Mouse (Mus musculus): Measurements from ENCODE around the gene Adm2. TPM values are rescaled to one million over a fixed set of nuclear protein-coding genes. Genes with fewer than 3 reads are reported as not detected.
A peak's percentile ranks its signal among the peaks of the same experiment; 100 is the strongest.

The Adm2 gene
- total and polyA plus RNA-seq, 3 experiments: 0.23 to 4.5 (median 0.66) TPM

GRCm38 (mm10) chr15:89314511-89315189, 7.9 kb upstream of the Adm2 start:
- H3K4me1 ChIP-seq (ENCODE audit: control insufficient read depth in 1 of 2, insufficient read depth in 2 of 2): peaks cover 24 to 56% of the 10 kb centered on the region in 2 experiments
- peak overlapping the region; percentile 79 for H3K9ac ChIP-seq (ENCODE audit: insufficient read depth, low read depth)
- H3K4me3 ChIP-seq (replicated peaks in 1 of 3; ENCODE audit: low read depth in 2 of 3, low read length in 2 of 3, poor library complexity in 1 of 3): peak overlapping the region; percentile 82 to 94 (median 93)
- H3K4me2 ChIP-seq (ENCODE audit: insufficient read depth, low read depth, poor library complexity, severe bottlenecking): peak overlapping the region; percentile 48; the same call in 1 of the 2 replicates
- no peaks in the 10 kb centered on the region for H3K27me3 ChIP-seq (replicated peaks)
- TF ChIP-seq UBTF (IDR thresholded peaks at IDR 0.05; ENCODE audit: low read depth, low read length) (0 out of 2 replicates have a peak, but pooled peaks have one; percentile 1), MXI1 (IDR thresholded peaks at IDR 0.05; ENCODE audit: low read depth, low read length) (0 out of 2 replicates have a peak, but pooled peaks have one; percentile 71), CTCF (conservative IDR thresholded peaks at IDR 0.05 in 1 of 2, IDR thresholded peaks at IDR 0.05 in 1 of 2; ENCODE audit: low read depth in 2 of 2, low read length in 2 of 2) (no peak)
- DNase-seq (ENCODE audit: extremely low read depth): no peak
- H3K79me2 ChIP-seq (replicated peaks; ENCODE audit: control insufficient read depth, extremely low read depth, insufficient read depth, poor library complexity, severe bottlenecking): peaks cover 11% of the 10 kb centered on the region
- no peak overlapping the region for H3K27ac ChIP-seq (ENCODE audit: insufficient read depth, low read depth)
- peaks cover 0 to 13% of the 10 kb centered on the region in 2 experiments for H3K36me3 ChIP-seq (replicated peaks in 1 of 2; ENCODE audit: control insufficient read depth in 1 of 2, insufficient read depth in 1 of 2, low read length in 1 of 2)
- in situ Hi-C loops (cut with MboI; ENCODE audit: low pct_ligation_motif_present, low pct_unique_long_range_greater_than_20kb, low sequenced_read_pairs) (no loop called here), dilution Hi-C loops (cut with MboI; ENCODE audit: extremely low pct_ligation_motif_present, extremely low pct_unique_long_range_greater_than_20kb, low sequenced_read_pairs) (no loop called here)
- no peaks in the 10 kb centered on the region for H3K9me3 ChIP-seq (replicated peaks; ENCODE audit: low read length)

- Histone ChIP-seq H3K27ac (ENCODE audit: insufficient read depth, low read depth) (0 out of 2 replicates have a peak within 1 kb of the TSS, but pooled peaks have one; percentile 39), H3K4me3 (replicated peaks in 1 of 3; ENCODE audit: low read depth in 2 of 3, low read length in 2 of 3, poor library complexity in 1 of 3) (peak within 1 kb of the TSS; percentile 82 to 94 (median 93)), H3K9me3 (replicated peaks; ENCODE audit: low read length) (no peaks in the 10 kb centered on the region), H3K27me3 (replicated peaks) (no peaks in the 10 kb centered on the region), H3K36me3 (replicated peaks in 1 of 2; ENCODE audit: control insufficient read depth in 1 of 2, insufficient read depth in 1 of 2, low read length in 1 of 2) (peaks cover 0 to 13% of the 10 kb centered on the region in 2 experiments), H3K9ac (ENCODE audit: insufficient read depth, low read depth) (peak within 1 kb of the TSS; percentile 91), H3K4me1 (ENCODE audit: control insufficient read depth in 1 of 2, insufficient read depth in 2 of 2) (peaks cover 18 to 50% of the 10 kb centered on the region in 2 experiments), H3K4me2 (ENCODE audit: insufficient read depth, low read depth, poor library complexity, severe bottlenecking) (peak within 1 kb of the TSS; percentile 66), H3K79me2 (replicated peaks; ENCODE audit: control insufficient read depth, extremely low read depth, insufficient read depth, poor library complexity, severe bottlenecking) (peaks cover 11% of the 10 kb centered on the region)
- dilution Hi-C loops (cut with MboI; ENCODE audit: extremely low pct_ligation_motif_present, extremely low pct_unique_long_range_greater_than_20kb, low sequenced_read_pairs): no loop called here
- in situ Hi-C loops (cut with MboI; ENCODE audit: low pct_ligation_motif_present, low pct_unique_long_range_greater_than_20kb, low sequenced_read_pairs): no loop called here
- peak; percentile 96 for DNase-seq (ENCODE audit: extremely low read depth)
- TF ChIP-seq MYC (IDR thresholded peaks at IDR 0.05; ENCODE audit: low read depth, low read length) (peak; percentile 44; the same call in 1 of the 2 replicates), SIN3A (IDR thresholded peaks at IDR 0.05; ENCODE audit: low read length) (peak; percentile 90), SMC3 (IDR thresholded peaks at IDR 0.05; ENCODE audit: low read depth, low read length) (no peak), CTCF (conservative IDR thresholded peaks at IDR 0.05 in 1 of 2, IDR thresholded peaks at IDR 0.05 in 1 of 2; ENCODE audit: low read depth in 2 of 2, low read length in 2 of 2) (no peak), UBTF (IDR thresholded peaks at IDR 0.05; ENCODE audit: low read depth, low read length) (no peak), CHD1 (IDR thresholded peaks at IDR 0.05; ENCODE audit: low read depth, low read length) (no peak), POLR2AphosphoS2 (IDR thresholded peaks at IDR 0.05; ENCODE audit: low read depth, low read length) (0 out of 2 replicates have a peak, but pooled peaks have one; percentile 32), MAZ (IDR thresholded peaks at IDR 0.05; ENCODE audit: low read depth, low read length) (0 out of 2 replicates have a peak, but pooled peaks have one; percentile 50), ZKSCAN1 (IDR thresholded peaks at IDR 0.05; ENCODE audit: borderline replicate concordance, low read depth, low read length) (no peak), MEF2A (IDR thresholded peaks at IDR 0.05; ENCODE audit: borderline replicate concordance, low read depth, low read length) (peak; percentile 58; the same call in 1 of the 2 replicates), MAFK (IDR thresholded peaks at IDR 0.05; ENCODE audit: insufficient replicate concordance, low read length) (no peak), ZC3H11A (IDR thresholded peaks at IDR 0.05; ENCODE audit: low read depth, low read length) (no peak), ZMIZ1 (IDR thresholded peaks at IDR 0.05; ENCODE audit: low read depth, low read length) (peak; percentile 66; the same call in 1 of the 2 replicates), PAX5 (IDR thresholded peaks at IDR 0.05; ENCODE audit: low read length) (no peak), RAD21 (IDR thresholded peaks at IDR 0.05; ENCODE audit: low read depth, low read length) (no peak), NRF1 (IDR thresholded peaks at IDR 0.05; ENCODE audit: low read depth, low read length) (peak; percentile 90), MXI1 (IDR thresholded peaks at IDR 0.05; ENCODE audit: low read depth, low read length) (no peak; the same call in 1 of the 2 replicates), E2F4 (IDR thresholded peaks at IDR 0.05; ENCODE audit: insufficient replicate concordance, low read depth, low read length) (no peak), POLR2A (IDR thresholded peaks at IDR 0.05; ENCODE audit: low read depth, low read length) (peak; percentile 79), ETS1 (conservative IDR thresholded peaks at IDR 0.05; ENCODE audit: low read depth, low read length) (no peak), MAX (IDR thresholded peaks at IDR 0.05; ENCODE audit: low read length) (0 out of 2 replicates have a peak, but pooled peaks have one; percentile 25), USF2 (conservative IDR thresholded peaks at IDR 0.05; ENCODE audit: low read depth, low read length) (no peak), BHLHE40 (IDR thresholded peaks at IDR 0.05; ENCODE audit: low read depth, low read length) (no peak), IRF4 (IDR thresholded peaks at IDR 0.05; ENCODE audit: low read depth, low read length) (peak; percentile 29; the same call in 1 of the 2 replicates), ELF1 (IDR thresholded peaks at IDR 0.05; ENCODE audit: low read depth, low read length) (peak; percentile 61; the same call in 1 of the 2 replicates), NELFE (IDR thresholded peaks at IDR 0.05; ENCODE audit: low read depth, low read length) (peak; percentile 82), JUN (IDR thresholded peaks at IDR 0.05; ENCODE audit: insufficient read depth, low read depth, low read length) (no peak), JUND (conservative IDR thresholded peaks at IDR 0.05; ENCODE audit: low read depth, low read length) (no peak), RCOR1 (conservative IDR thresholded peaks at IDR 0.05; ENCODE audit: low read depth, low read length) (no peak)
Observed at GRCm38 (mm10) chr15:89315190-89315731, 7.3 kb upstream of the Adm2 start, which contains the start of gene Sbf1. Sbf1 (minus strand) TSS chr15:89315311.
